Mouse (Mus musculus): Measurements from ENCODE around the gene Ppil4.

Ppil4 gene

GRCm38 (mm10) chr10:7824663-7825280 is 32.1 kb downstream of the Ppil4 start:
- DNase-seq (ENCODE audit: low read depth): no peak

- DNase-seq (ENCODE audit: low read depth): no peak
Observed at GRCm38 (mm10) chr10:7825281-7825665, 32.6 kb downstream of the Ppil4 start.

GRCm38 (mm10) chr10:7826106-7826505 is 33.4 kb downstream of the Ppil4 start:
- DNase-seq (ENCODE audit: low read depth): no peak

GRCm38 (mm10) chr10:7832171-7832676 is 39.5 kb downstream of the Ppil4 start, which contains the start of gene Zc3h12d:
Gene Zc3h12d, plus strand, starts transcription at chr10:7832470.
- DNase-seq (ENCODE audit: low read depth): no peak

- no peak for DNase-seq (ENCODE audit: low read depth)
Observed at GRCm38 (mm10) chr10:7833377-7834165, 40.9 kb downstream of the Ppil4 start.

- DNase-seq (ENCODE audit: low read depth): no peak
Observed at GRCm38 (mm10) chr10:7834671-7835225, 42.1 kb downstream of the Ppil4 start.

GRCm38 (mm10) chr10:7836902-7837301 is 44.2 kb downstream of the Ppil4 start:
- DNase-seq (ENCODE audit: low read depth): no peak

GRCm38 (mm10) chr10:7837446-7837845 is 44.8 kb downstream of the Ppil4 start:
- DNase-seq (ENCODE audit: low read depth): no peak

- no peak for DNase-seq (ENCODE audit: low read depth)
Observed at GRCm38 (mm10) chr10:7838036-7838435, 45.3 kb downstream of the Ppil4 start.

GRCm38 (mm10) chr10:7838874-7839421 is 46.3 kb downstream of the Ppil4 start:
- no peak for DNase-seq (ENCODE audit: low read depth)

- DNase-seq (ENCODE audit: low read depth): no peak
Observed at GRCm38 (mm10) chr10:7839551-7840352, 47.1 kb downstream of the Ppil4 start.

- DNase-seq (ENCODE audit: low read depth): no peak
Observed at GRCm38 (mm10) chr10:7840353-7840733, 47.7 kb downstream of the Ppil4 start.

GRCm38 (mm10) chr10:7840785-7841184 is 48.1 kb downstream of the Ppil4 start:
- no peak for DNase-seq (ENCODE audit: low read depth)

GRCm38 (mm10) chr10:7841571-7842080 is 48.9 kb downstream of the Ppil4 start:
- peak; percentile 75 for DNase-seq (ENCODE audit: low read depth)

GRCm38 (mm10) chr10:7843181-7843580 is 50.5 kb downstream of the Ppil4 start:
- no peak for DNase-seq (ENCODE audit: low read depth)

GRCm38 (mm10) chr10:7844161-7844560 is 51.5 kb downstream of the Ppil4 start:
- DNase-seq (ENCODE audit: low read depth): no peak

GRCm38 (mm10) chr10:7845136-7845535 is 52.4 kb downstream of the Ppil4 start:
- DNase-seq (ENCODE audit: low read depth): no peak

GRCm38 (mm10) chr10:7845991-7846390 is 53.3 kb downstream of the Ppil4 start:
- DNase-seq (ENCODE audit: low read depth): no peak

GRCm38 (mm10) chr10:7847166-7847605 is 54.5 kb downstream of the Ppil4 start:
- DNase-seq (ENCODE audit: low read depth): no peak

- DNase-seq (ENCODE audit: low read depth): no peak
Observed at GRCm38 (mm10) chr10:7851891-7852290, 59.2 kb downstream of the Ppil4 start.

- no peak for DNase-seq (ENCODE audit: low read depth)
Observed at GRCm38 (mm10) chr10:7860494-7860893, 67.8 kb downstream of the Ppil4 start.

Measured in NIH3T3 (cell line).